Mouse (Mus musculus): Measurements from ENCODE around the gene Rnf144b.

The Rnf144b gene

GRCm38 (mm10) chr13:47218351-47218750 lies 95.9 kb downstream of the Rnf144b start:
- DNase-seq (ENCODE audit: extremely low spot score, low spot score): no peak

GRCm38 (mm10) chr13:47220426-47220825 lies 98.0 kb downstream of the Rnf144b start:
- no peak for DNase-seq (ENCODE audit: extremely low spot score, low spot score)

- no peak for DNase-seq (ENCODE audit: extremely low spot score, low spot score)
Observed at GRCm38 (mm10) chr13:47223576-47224538, 101.4 kb downstream of the Rnf144b start.

- no peak for DNase-seq (ENCODE audit: extremely low spot score, low spot score)
Observed at GRCm38 (mm10) chr13:47224648-47225323, 102.3 kb downstream of the Rnf144b start.

GRCm38 (mm10) chr13:47225324-47225697 lies 102.9 kb downstream of the Rnf144b start:
- no peak for DNase-seq (ENCODE audit: extremely low spot score, low spot score)

GRCm38 (mm10) chr13:47225802-47226201 lies 103.3 kb downstream of the Rnf144b start:
- DNase-seq (ENCODE audit: extremely low spot score, low spot score): no peak

- DNase-seq (ENCODE audit: extremely low spot score, low spot score): no peak
Observed at GRCm38 (mm10) chr13:47226521-47226920, 104.1 kb downstream of the Rnf144b start.

GRCm38 (mm10) chr13:47228201-47228600 lies 105.7 kb downstream of the Rnf144b start:
- DNase-seq (ENCODE audit: extremely low spot score, low spot score): no peak

GRCm38 (mm10) chr13:47228626-47229190 lies 106.3 kb downstream of the Rnf144b start:
- DNase-seq (ENCODE audit: extremely low spot score, low spot score): no peak

GRCm38 (mm10) chr13:47232163-47232562 lies 109.7 kb downstream of the Rnf144b start:
- no peak for DNase-seq (ENCODE audit: extremely low spot score, low spot score)

GRCm38 (mm10) chr13:47237376-47237775 lies 114.9 kb downstream of the Rnf144b start:
- no peak for DNase-seq (ENCODE audit: extremely low spot score, low spot score)

GRCm38 (mm10) chr13:47238131-47238530 lies 115.7 kb downstream of the Rnf144b start:
- no peak for DNase-seq (ENCODE audit: extremely low spot score, low spot score)

- no peak for DNase-seq (ENCODE audit: extremely low spot score, low spot score)
Observed at GRCm38 (mm10) chr13:47243569-47243968, 121.1 kb downstream of the Rnf144b start.

GRCm38 (mm10) chr13:47244771-47245170 lies 122.3 kb downstream of the Rnf144b start:
- DNase-seq (ENCODE audit: extremely low spot score, low spot score): no peak

GRCm38 (mm10) chr13:47246459-47246858 lies 124.0 kb downstream of the Rnf144b start:
- no peak for DNase-seq (ENCODE audit: extremely low spot score, low spot score)

- no peak for DNase-seq (ENCODE audit: extremely low spot score, low spot score)
Observed at GRCm38 (mm10) chr13:47247156-47247800, 124.8 kb downstream of the Rnf144b start.

GRCm38 (mm10) chr13:47248289-47249010 lies 126.0 kb downstream of the Rnf144b start:
- DNase-seq (ENCODE audit: extremely low spot score, low spot score): no peak

GRCm38 (mm10) chr13:47250615-47251014 lies 128.2 kb downstream of the Rnf144b start:
- DNase-seq (ENCODE audit: extremely low spot score, low spot score): no peak

GRCm38 (mm10) chr13:47251114-47251764 lies 128.8 kb downstream of the Rnf144b start:
- DNase-seq (ENCODE audit: extremely low spot score, low spot score): no peak

- DNase-seq (ENCODE audit: extremely low spot score, low spot score): no peak
Observed at GRCm38 (mm10) chr13:47253711-47254110, 131.3 kb downstream of the Rnf144b start.

Measured in neural tube, embryonic 10.5 days (tissue).